Mouse (Mus musculus) C2C12 (cell line): Measurements from ENCODE around the gene Rps15. TPM values are rescaled to one million over a fixed set of nuclear protein-coding genes. Genes with fewer than 3 reads are reported as not detected.

Experiments used
- H3K27me3 ChIP-seq: one replicate; pipeline ENCODE4 v1.6.1; 2011; ENCODE audit not compliant: control insufficient read depth, insufficient read depth, insufficient read length
- H3K36me3 ChIP-seq: one replicate; pipeline ENCODE4 v1.6.1; 2011; ENCODE audit not compliant: control insufficient read depth, insufficient read depth
- H3K4me3 ChIP-seq: one replicate; pipeline ENCODE4 v1.5.1; 2011; ENCODE audit warnings: mild to moderate bottlenecking, control low read depth; ENCODE audit not compliant: poor library complexity, insufficient read depth, severe bottlenecking
- H3K79me2 ChIP-seq: one replicate; pipeline ENCODE4 v1.6.1; 2011; ENCODE audit not compliant: control insufficient read depth, insufficient read depth
- H3K79me3 ChIP-seq: one replicate; pipeline ENCODE4 v1.6.1; 2011; ENCODE audit warnings: low read depth, control low read depth
- H3ac ChIP-seq: one replicate; pipeline ENCODE3; 2011; ENCODE audit warnings: low read depth; ENCODE audit not compliant: control insufficient read depth, insufficient read length
- CEBPB ChIP-seq: IDR thresholded peaks from one replicate; pipeline ENCODE4 v1.6.1; 2011; ENCODE audit warnings: low read depth, mild to moderate bottlenecking, control low read depth, moderate library complexity
- CTCF ChIP-seq: IDR thresholded peaks from one replicate; pipeline ENCODE4 v1.5.1; 2011; ENCODE audit not compliant: control insufficient read depth, insufficient read depth, insufficient read length
- FOSL1 ChIP-seq: IDR thresholded peaks from one replicate; pipeline ENCODE4 v1.8.0; 2011; ENCODE audit warnings: mild to moderate bottlenecking, low read length; ENCODE audit not compliant: poor library complexity, insufficient read depth, severe bottlenecking
- MAX ChIP-seq: IDR thresholded peaks from one replicate; pipeline ENCODE4 v1.6.1; 2011; ENCODE audit warnings: mild to moderate bottlenecking, control low read depth
- MYOD1 ChIP-seq: IDR thresholded peaks from one replicate; pipeline ENCODE4 v1.6.1; 2011; ENCODE audit warnings: low read depth; ENCODE audit not compliant: control insufficient read depth, insufficient read length
- MYOG ChIP-seq: IDR thresholded peaks from one replicate; pipeline ENCODE4 v1.6.1; 2011; ENCODE audit not compliant: control insufficient read depth, insufficient read length; ENCODE audit errors: extremely low read depth
- USF1 ChIP-seq: IDR thresholded peaks from one replicate; pipeline ENCODE4 v1.6.1; 2011; ENCODE audit warnings: low read depth, mild to moderate bottlenecking, control low read depth, moderate library complexity
- polyA plus RNA-seq: library from polyadenylated mRNA; unstranded; fragments of >200 nt; fragmentation: generic; extraction: Trizol; gene quantifications from one replicate; pipeline ENCODE4 v1.2.1, GENCODE M21; 2012; ENCODE audit warnings: missing spikeins

The Rps15 gene
- polyA plus RNA-seq, 1 experiment, result 5,397 TPM

GRCm38 (mm10) chr10:80254331-80255297 lies 37.6 kb upstream of the Rps15 start:
- H3K4me3 ChIP-seq, result no peak overlapping the region
- H3K36me3 ChIP-seq, result peaks cover 72% of the 10 kb centered on the region
- no peaks in the 10 kb centered on the region for H3K27me3 ChIP-seq
- peaks cover 43% of the 10 kb centered on the region for H3K79me2 ChIP-seq
- no peak for TF ChIP-seq CEBPB
- TF ChIP-seq MYOD1, result no peak
- TF ChIP-seq FOSL1, result no peak
- TF ChIP-seq MYOG, result no peak
- no peak for TF ChIP-seq MAX
- no peak for TF ChIP-seq CTCF
- no peak for TF ChIP-seq USF1
- peaks cover 30% of the 10 kb centered on the region for H3K79me3 ChIP-seq
- no peak overlapping the region for H3ac ChIP-seq

- Histone ChIP-seq H3ac (no peak overlapping the region), H3K79me2 (peaks cover 29% of the 10 kb centered on the region), H3K79me3 (peaks cover 16% of the 10 kb centered on the region), H3K27me3 (no peaks in the 10 kb centered on the region), H3K4me3 (no peak overlapping the region), H3K36me3 (peaks cover 72% of the 10 kb centered on the region)
- TF ChIP-seq CTCF (no peak), USF1 (no peak), MAX (no peak), CEBPB (no peak), FOSL1 (no peak), MYOD1 (no peak), MYOG (no peak)
Observed at GRCm38 (mm10) chr10:80255881-80256535, 36.2 kb upstream of the Rps15 start.

GRCm38 (mm10) chr10:80257936-80258335 lies 34.3 kb upstream of the Rps15 start:
- Histone ChIP-seq H3ac (no peak overlapping the region), H3K79me3 (peaks cover 9% of the 10 kb centered on the region), H3K27me3 (no peaks in the 10 kb centered on the region), H3K36me3 (peaks cover 60% of the 10 kb centered on the region), H3K4me3 (no peak overlapping the region), H3K79me2 (peaks cover 20% of the 10 kb centered on the region)
- TF ChIP-seq FOSL1 (no peak), MYOG (no peak), USF1 (no peak), CTCF (no peak), MYOD1 (no peak), CEBPB (no peak), MAX (no peak)

GRCm38 (mm10) chr10:80258752-80259462 lies 33.3 kb upstream of the Rps15 start:
- H3K4me3 ChIP-seq, result no peak overlapping the region
- peaks cover 55% of the 10 kb centered on the region for H3K36me3 ChIP-seq
- TF ChIP-seq CTCF (no peak), MAX (no peak), CEBPB (no peak), FOSL1 (no peak), MYOD1 (no peak), USF1 (no peak), MYOG (no peak)
- H3K79me2 ChIP-seq, result peaks cover 23% of the 10 kb centered on the region
- H3K27me3 ChIP-seq, result no peaks in the 10 kb centered on the region
- peak overlapping the region; percentile 19 for H3ac ChIP-seq
- H3K79me3 ChIP-seq, result peaks cover 7% of the 10 kb centered on the region

GRCm38 (mm10) chr10:80259463-80259805 lies 32.8 kb upstream of the Rps15 start:
- Histone ChIP-seq H3ac (peak overlapping the region; percentile 2), H3K79me3 (peaks cover 7% of the 10 kb centered on the region), H3K27me3 (no peaks in the 10 kb centered on the region), H3K36me3 (peaks cover 50% of the 10 kb centered on the region), H3K79me2 (peaks cover 23% of the 10 kb centered on the region), H3K4me3 (no peak overlapping the region)
- TF ChIP-seq CTCF (no peak), CEBPB (no peak), MYOD1 (no peak), MAX (no peak), USF1 (no peak), FOSL1 (no peak)
